Mouse (Mus musculus): Measurements from ENCODE around the gene Pip5k1a.
A peak's percentile ranks its signal among the peaks of the same experiment; 100 is the strongest.
"Not testable (repeated sequence)": the region's sequence is repeated elsewhere in the genome, so short reads cannot be mapped to it uniquely, and the experiment has no call there.

Pip5k1a gene

GRCm38 (mm10) chr3:95112760-95113159 lies 6.0 kb upstream of the Pip5k1a start:
- DNase-seq (ENCODE audit: low read depth, low spot score) = no peak

- DNase-seq (ENCODE audit: low read depth, low spot score) = peak; percentile 96
Measured at GRCm38 (mm10) chr3:95110911-95111726, 4.4 kb upstream of the Pip5k1a start, which contains the start of gene Vps72. Vps72 (plus strand) TSS chr3:95111022.

DNA sequence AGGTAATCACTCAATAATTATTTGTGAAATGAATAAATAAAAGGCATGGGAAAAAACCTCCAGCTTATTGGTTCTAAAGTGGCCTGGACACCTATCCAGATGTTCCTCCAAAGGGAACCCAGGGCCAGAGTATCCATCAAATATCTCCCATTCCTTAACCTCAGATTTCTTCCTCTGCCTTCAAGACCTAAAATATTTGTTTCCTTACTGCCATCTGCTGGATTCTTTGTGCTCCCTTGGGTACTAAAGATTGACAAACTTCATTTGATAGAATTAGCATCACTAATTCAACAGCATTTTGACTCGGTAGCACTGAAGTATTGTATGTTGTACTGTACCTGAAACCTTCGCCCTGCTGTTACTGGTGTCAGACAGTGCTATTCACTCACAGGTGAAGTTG lies 1.2 kb upstream of the Pip5k1a start:
- DNase-seq (ENCODE audit: low read depth, low spot score) = peak; percentile 32

DNA sequence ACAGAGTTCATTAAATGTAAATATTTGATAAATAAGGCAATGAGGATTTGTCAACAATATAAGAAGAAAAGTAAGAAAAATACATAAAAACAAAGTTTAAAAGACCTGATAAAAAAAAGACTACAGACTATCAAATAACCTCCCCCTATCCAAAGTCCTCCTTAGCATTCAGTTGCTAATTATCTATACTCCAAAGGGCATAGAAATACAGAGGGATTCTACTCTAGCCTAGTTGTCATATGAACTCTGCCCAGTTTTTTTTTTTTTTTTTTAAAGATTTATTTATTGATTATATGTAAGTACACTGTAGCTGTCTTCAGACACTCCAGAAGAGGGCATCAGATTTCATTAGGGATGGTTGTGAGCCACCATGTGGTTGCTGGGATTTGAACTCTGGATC lies 578 bp upstream of the Pip5k1a start:
- not testable (repeated sequence) for DNase-seq (ENCODE audit: low read depth, low spot score)

DNA sequence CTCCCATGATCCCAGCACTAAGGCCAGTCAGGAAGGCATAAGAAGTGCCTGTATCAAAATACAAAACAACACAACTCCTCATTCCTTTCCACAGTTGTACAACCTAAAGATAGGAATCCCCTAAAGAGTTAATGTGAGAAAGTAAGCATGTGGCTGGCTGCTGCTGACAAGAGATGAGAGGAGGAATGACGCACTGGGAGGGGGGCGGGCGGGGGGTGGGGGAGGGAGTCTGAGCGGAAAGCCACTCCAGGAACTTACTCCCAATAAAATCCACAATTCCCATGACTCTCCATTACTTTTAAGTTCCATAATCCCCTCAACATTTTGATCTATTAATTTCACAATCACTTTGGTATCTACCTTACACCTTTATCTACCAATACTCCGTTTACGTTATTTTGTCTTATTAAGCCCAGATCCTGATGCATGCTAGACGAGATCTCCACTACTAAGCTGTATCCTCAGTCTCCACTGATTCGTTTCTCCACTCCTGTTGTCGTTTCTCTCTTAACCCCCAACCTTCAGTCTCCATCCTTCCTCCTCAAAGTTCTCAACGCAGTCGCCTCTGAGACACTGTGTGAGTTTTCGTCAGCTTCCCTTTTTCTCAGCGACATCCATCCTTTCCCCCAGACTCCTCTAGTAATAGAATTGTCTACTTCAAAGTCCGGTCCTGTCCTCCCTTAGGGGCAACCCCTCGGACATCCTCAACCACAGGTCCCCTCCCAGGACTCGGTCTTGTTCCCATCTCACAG lies 968 bp downstream of the Pip5k1a start:
- DNase-seq (ENCODE audit: low read depth, low spot score) = no peak

GRCm38 (mm10) chr3:95105121-95105520 lies 1.6 kb downstream of the Pip5k1a start:
- no peak for DNase-seq (ENCODE audit: low read depth, low spot score)

GRCm38 (mm10) chr3:95100854-95101253 lies 5.9 kb downstream of the Pip5k1a start:
- DNase-seq (ENCODE audit: low read depth, low spot score) = no peak

- no peak for DNase-seq (ENCODE audit: low read depth, low spot score)
Measured at GRCm38 (mm10) chr3:95088071-95088470, 18.7 kb downstream of the Pip5k1a start.

DNA sequence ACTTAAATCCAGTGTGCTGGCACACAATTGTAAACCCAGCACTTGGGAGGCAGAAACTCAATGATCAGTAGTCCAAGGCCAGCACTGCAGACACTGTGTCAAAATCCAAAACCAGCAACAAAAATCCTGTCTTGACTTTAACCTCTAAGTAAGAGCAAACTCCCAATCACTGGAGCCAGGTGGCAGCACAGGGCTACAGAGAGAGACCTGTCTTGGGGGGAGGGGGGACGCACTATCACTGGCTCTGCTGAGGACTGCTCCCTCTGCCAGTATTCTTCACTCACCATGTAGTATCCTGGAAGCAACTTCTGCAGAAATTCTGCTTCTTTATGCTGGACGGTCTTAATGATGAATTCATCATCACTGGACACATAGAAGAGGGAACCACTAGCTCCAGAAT lies 35.1 kb downstream of the Pip5k1a start:
- DNase-seq (ENCODE audit: low read depth, low spot score) = no peak

DNA sequence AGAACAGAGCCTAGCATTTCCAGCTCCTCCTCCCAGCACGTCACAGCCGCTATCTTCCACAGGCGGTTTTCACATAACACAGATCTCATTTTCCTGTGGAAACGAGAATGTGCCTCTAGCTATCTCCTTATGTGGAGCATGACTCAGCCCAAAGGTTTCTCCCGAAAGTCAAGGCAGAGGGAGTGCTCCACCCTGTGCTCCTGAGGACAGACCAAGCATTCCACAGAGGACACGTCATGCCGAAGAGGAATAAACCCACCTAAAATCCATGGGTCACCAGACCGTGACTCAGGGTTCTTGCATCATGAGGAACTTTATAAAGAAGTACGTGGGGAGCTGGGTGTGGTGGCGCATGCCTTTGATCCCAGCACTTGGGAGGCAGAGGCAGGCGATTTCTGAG lies 40.2 kb downstream of the Pip5k1a start:
- DNase-seq (ENCODE audit: low read depth, low spot score) = no peak

DNA sequence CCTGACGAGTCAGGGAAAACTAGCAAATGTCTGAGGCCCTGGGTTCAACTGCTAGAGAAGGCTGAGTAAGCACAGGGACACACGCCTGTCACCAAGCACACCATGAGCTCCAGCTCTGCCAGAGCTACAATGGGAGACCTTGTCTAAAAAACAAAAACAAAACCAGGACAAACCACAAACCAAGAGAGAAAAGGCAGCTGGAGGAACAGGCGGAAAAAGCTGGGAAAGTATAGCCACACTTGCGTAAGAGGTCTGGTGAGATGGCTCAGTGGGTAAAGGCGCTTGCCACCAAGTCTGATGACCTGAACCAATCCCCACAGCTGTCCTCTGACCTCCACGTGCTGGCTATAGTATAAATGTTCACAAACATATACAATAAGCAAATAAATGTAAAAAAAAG lies 40.6 kb downstream of the Pip5k1a start:
- DNase-seq (ENCODE audit: low read depth, low spot score) = no peak

DNA sequence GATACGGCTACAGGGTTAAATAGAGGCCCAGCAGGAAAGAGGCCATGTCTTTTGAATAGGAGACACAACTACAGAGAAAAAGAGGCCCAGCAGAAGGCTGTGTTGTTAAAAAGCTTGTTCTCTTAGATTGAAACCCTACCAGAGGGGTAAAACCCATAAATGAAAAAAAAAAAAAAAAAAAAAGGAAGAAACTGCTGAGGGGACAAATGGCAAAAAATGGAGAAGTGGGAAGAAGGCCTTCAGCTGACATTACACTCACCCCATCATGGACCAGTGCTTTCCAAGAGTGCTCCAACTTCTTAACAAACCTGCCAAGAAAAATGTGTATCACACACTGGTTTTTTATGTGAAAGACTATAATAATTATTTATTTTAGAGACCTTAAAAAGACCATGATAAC lies 41.2 kb downstream of the Pip5k1a start:
- DNase-seq (ENCODE audit: low read depth, low spot score) = no peak

DNA sequence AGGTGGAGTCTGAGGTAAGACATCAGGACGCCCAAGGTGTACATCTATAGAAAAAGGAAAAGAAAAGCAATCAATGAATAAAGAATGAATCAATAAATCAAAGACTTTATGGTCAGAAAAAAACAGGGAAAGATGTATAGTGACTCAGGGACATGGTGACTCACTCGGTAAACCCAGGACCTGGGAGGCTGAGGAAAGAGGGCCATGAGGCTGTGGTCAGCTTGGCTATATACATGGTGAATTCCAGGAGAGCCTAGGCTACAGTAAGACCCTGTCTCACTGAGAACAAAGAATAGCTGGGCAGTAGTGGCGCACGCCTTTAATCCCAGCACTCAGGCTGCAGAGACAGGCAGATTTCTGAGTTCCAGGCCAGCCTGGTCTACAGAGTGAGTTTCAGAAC lies 43.0 kb downstream of the Pip5k1a start:
- DNase-seq (ENCODE audit: low read depth, low spot score) = no peak

- DNase-seq (ENCODE audit: low read depth, low spot score) = no peak
Measured at GRCm38 (mm10) chr3:95058078-95058477, 48.7 kb downstream of the Pip5k1a start.

DNA sequence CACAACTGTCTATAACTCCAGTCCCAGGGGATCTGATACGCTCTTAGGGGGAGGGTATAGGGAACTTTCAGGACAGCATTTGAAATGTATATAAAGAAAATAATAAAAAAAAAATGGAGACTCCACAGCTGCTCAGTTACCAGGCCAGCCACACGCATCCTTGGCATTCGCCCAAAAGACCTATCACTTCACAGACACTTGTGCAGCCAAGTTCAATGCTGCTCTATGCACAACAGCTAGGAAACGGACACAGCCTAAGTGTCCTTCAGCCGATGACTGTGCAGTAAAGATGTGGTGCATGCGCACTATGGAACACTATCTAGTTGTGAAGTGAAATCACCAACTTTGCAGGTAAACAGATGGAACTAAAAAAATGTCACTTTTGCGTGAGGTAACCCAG lies 50.5 kb downstream of the Pip5k1a start:
- no peak for DNase-seq (ENCODE audit: low read depth, low spot score)

DNA sequence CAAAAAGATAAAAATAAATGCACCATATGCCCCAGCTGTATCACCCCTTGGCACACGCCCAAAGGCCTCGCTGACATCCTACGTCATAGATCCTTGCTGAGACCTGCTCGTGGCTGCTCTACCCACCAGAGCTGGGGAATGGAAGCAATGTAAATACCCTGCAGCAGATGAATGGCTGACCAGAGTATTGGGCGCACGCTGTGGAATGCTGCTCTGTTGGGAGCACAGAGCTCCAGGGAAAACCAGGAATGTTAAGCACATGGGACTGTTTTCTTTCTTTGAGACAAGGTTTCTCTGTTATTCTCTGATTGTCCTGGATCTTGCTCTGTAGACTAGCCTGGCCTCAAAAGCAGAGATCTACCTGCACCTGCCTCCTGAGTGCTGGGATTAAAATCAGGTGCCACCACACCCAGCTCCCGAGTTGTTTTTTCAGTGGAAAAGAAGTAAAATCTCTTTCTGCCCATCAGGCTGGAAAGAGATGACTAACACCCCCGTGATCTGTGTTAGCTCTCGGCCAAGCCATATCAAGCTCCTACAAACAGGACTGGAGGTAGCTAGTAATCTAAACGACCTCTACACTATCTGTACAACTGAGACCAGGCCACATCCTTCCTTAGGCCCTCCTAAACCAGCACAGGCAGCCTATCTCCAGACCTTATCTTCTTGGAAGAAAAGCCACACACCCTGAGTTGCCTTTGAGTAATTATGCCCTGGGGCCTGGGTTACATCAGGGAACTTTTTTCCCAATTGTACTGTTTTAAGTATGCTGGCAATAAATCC lies 52.1 kb downstream of the Pip5k1a start:
- DNase-seq (ENCODE audit: low read depth, low spot score) = no peak

- DNase-seq (ENCODE audit: low read depth, low spot score) = peak; percentile 80
Measured at GRCm38 (mm10) chr3:95053701-95054100, 53.0 kb downstream of the Pip5k1a start.

- peak; percentile 74 for DNase-seq (ENCODE audit: low read depth, low spot score)
Measured at GRCm38 (mm10) chr3:95052959-95053358, 53.8 kb downstream of the Pip5k1a start.

DNA sequence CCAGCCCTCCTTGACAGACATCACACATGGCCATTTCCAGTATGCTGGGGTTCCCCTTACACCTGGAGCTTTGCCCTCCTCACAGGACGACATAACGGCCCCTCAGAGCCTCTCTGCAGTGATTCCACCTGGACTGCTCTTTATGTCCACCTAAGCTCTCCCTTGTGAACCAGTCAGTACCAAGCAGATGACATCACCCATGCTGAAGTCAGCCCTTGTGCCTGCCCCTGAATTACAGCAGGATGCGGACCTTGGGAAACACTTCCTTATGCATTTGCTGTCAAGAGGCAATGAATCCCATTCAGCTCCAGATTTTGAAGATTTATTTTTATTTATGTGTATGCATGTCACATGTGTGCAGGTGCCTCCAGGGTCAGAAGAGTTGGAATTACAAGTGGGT lies 58.8 kb downstream of the Pip5k1a start:
- no peak for DNase-seq (ENCODE audit: low read depth, low spot score)

- DNase-seq (ENCODE audit: low read depth, low spot score) = no peak
Measured at GRCm38 (mm10) chr3:95046462-95047057, 60.2 kb downstream of the Pip5k1a start.

GRCm38 (mm10) chr3:95043251-95043650 lies 63.5 kb downstream of the Pip5k1a start:
- DNase-seq (ENCODE audit: low read depth, low spot score) = no peak

DNA sequence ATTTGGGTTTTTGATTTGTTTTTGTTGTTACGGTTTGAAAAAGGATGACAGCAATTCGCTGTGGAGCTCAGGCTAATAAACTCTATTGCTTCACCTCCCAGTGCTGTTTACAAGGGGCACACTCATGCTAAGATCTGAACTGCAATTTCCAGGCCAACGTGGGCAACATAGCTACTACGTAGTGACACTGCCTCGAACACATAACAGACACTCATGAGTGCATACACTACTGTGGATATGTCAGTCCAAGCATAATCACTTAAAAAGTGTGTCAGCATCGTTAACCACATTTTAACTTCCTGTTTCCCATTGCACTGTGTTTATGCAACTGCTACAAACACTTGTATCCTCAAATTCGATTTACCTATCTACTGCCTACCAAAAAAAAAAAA lies 63.9 kb downstream of the Pip5k1a start:
- DNase-seq (ENCODE audit: low read depth, low spot score) = no peak
